Mouse (Mus musculus): Measurements from ENCODE around the gene Mapk14.

DNA sequence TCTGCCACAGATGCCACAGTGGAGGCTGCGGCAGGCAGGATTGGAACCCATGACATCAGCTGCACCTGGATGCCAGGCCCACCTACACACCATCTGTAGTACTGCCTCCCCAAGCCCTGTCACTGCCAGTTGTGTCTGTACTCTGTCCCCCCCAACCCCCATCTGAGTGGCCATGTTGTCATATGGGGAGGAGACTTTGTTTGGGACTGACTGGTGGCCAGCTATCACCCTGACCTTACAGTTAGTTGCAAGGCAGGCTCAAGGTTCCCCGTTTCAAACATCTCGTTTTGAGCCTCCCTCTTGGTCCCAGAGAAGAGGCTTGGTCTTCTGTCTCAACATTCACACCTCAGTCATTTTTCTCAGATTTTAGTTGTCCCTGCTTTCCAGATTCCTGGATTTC is 88.6 kb downstream of the Mapk14 start:
- no peak for TF ChIP-seq CTCF (IDR thresholded peaks at IDR 0.05; ENCODE audit: borderline replicate concordance, extremely low read depth, insufficient read depth, insufficient read length)
- TF ChIP-seq POLR2A (IDR thresholded peaks at IDR 0.05; ENCODE audit: borderline replicate concordance, extremely low read depth, insufficient read depth, insufficient read length, poor library complexity, severe bottlenecking): no peak

Measured in brain, embryonic 14.5 days (tissue).